Mouse (Mus musculus): ENCODE data around the gene Epsti1. TPM values are rescaled to one million over a fixed set of nuclear protein-coding genes. Genes with fewer than 3 reads are reported as not detected.
A peak's percentile ranks its signal among the peaks of the same experiment; 100 is the strongest.

Gene Epsti1
- polyA plus RNA-seq, 1 experiment from 2014 or later: 0.34 TPM

DNA sequence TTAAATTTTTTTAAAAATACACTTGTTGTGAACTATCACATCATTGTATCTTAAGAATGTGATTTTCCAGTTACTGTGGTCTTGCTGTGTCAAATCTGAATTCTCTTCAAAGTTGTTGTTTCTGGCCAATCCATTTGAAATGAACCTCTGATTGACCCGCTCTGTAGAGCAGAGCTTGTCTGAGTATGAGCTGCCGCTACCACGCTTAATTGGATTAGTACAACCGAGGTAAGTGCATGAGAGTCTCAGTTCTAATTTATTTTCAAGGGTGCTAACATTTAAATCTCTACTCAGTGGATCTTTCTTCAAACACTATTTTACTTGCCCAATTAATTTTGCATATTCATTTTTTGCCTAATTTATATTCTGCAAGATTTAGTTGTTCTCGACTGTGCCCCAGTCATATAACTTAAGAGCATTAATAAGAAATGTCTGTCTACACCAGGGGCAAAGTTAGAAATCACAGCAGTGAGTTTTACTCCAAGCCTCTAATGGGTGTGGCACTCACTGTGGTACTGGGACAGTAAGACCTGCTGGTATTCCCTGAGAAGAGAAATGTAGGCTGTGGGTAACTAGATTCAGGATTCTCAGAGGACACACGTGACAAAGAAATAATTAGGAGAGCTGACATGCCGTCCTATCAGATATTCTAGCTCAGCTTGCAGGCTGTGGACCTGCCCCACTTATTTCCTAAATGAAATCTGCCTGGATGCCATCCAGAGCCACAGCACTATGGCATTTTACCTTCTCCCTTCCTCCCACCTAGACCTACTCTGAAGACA, 111.7 kb downstream of the Epsti1 start:
- Histone ChIP-seq H3K27me3 (replicated peaks; ENCODE audit: control insufficient read depth, insufficient read depth, low read length) (no peaks in the 10 kb centered on the region; the same call in none of the 2 replicates), H3K4me3 (ENCODE audit: low read length) (no peak overlapping the region), H3K9ac (ENCODE audit: low read depth, low read length) (no peak overlapping the region), H3K27ac (ENCODE audit: low read depth, low read length) (no peak overlapping the region), H3K4me1 (ENCODE audit: control insufficient read depth, insufficient read depth, low read depth, low read length) (no peaks in the 10 kb centered on the region), H3K36me3 (ENCODE audit: control insufficient read depth, insufficient read depth, low read length) (no peaks in the 10 kb centered on the region), H3K9me3 (ENCODE audit: control insufficient read depth, low read length) (no peaks in the 10 kb centered on the region), H3K4me2 (ENCODE audit: low read length) (no peak overlapping the region)
- 56% methylated on average over 7 of the region's 7 CpGs for WGBS
- ATAC-seq: peak; percentile 20; the same call in 1 of the 2 replicates

- H3K27ac ChIP-seq (ENCODE audit: low read depth, low read length): no peak overlapping the region
- no peaks in the 10 kb centered on the region for H3K36me3 ChIP-seq (ENCODE audit: control insufficient read depth, insufficient read depth, low read length)
- 59% methylated on average over 4 of the region's 4 CpGs for WGBS
- no peaks in the 10 kb centered on the region for H3K4me1 ChIP-seq (ENCODE audit: control insufficient read depth, insufficient read depth, low read depth, low read length)
- H3K9me3 ChIP-seq (ENCODE audit: control insufficient read depth, low read length): no peaks in the 10 kb centered on the region
- no peak overlapping the region for H3K4me3 ChIP-seq (ENCODE audit: low read length)
- no peak for ATAC-seq
- H3K4me2 ChIP-seq (ENCODE audit: low read length): no peak overlapping the region
- no peak overlapping the region for H3K9ac ChIP-seq (ENCODE audit: low read depth, low read length)
- H3K27me3 ChIP-seq (replicated peaks; ENCODE audit: control insufficient read depth, insufficient read depth, low read length): no peaks in the 10 kb centered on the region; the same call in none of the 2 replicates
These were observed 112.4 kb downstream of the Epsti1 start for GRCm38 (mm10) chr14:78016398-78016797.

DNA sequence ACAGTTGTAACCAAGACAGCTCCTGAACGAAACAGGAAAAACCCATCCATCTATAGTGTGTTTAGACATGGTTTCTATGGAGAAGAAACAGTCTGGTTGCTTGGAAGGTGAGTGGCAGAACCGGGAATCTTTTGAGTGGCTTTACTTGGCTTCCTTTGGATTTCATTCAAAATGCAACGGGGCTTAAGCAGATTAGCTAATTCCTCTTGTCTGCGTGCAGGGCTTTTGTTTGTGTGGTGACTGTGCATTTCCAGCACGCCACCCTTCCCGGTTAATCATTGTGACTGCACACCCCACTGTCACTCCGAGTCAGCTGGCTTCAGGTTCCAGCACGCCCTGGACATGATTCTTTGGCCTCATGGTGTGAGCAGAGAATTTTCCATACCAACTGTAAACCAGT, 115.9 kb downstream of the Epsti1 start:
- no peak overlapping the region for H3K9ac ChIP-seq (ENCODE audit: low read depth, low read length)
- H3K27ac ChIP-seq (ENCODE audit: low read depth, low read length): no peak overlapping the region
- no peak overlapping the region for H3K4me2 ChIP-seq (ENCODE audit: low read length)
- no peaks in the 10 kb centered on the region for H3K4me1 ChIP-seq (ENCODE audit: control insufficient read depth, insufficient read depth, low read depth, low read length)
- no peaks in the 10 kb centered on the region for H3K9me3 ChIP-seq (ENCODE audit: control insufficient read depth, low read length)
- no peak for ATAC-seq
- no peak overlapping the region for H3K4me3 ChIP-seq (ENCODE audit: low read length)
- H3K36me3 ChIP-seq (ENCODE audit: control insufficient read depth, insufficient read depth, low read length): no peaks in the 10 kb centered on the region
- WGBS: 28% methylated on average over 8 of the region's 8 CpGs
- no peaks in the 10 kb centered on the region; the same call in none of the 2 replicates for H3K27me3 ChIP-seq (replicated peaks; ENCODE audit: control insufficient read depth, insufficient read depth, low read length)

DNA sequence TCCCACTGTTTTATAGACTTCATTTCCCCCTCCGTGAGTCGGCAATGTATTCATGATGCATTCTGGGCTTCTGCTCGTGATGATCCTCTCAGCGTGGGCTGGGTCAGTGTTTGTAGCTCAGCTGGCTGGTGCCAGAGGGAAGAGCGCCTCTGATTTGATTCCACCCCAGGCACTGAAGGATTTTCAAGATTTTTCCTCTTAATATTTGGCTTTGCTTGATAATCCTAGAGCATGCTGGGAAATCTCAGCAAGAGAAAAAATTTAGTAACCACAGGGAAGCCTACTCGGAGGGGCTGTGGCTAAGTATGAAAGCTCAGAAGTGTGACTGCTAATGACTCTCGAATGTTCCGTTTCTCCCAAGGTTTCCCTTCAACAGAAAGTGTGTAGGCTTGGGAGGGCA, 134.8 kb downstream of the Epsti1 start:
- peak; percentile 79 for ATAC-seq
- no peak overlapping the region for H3K27ac ChIP-seq (ENCODE audit: low read depth, low read length)

DNA sequence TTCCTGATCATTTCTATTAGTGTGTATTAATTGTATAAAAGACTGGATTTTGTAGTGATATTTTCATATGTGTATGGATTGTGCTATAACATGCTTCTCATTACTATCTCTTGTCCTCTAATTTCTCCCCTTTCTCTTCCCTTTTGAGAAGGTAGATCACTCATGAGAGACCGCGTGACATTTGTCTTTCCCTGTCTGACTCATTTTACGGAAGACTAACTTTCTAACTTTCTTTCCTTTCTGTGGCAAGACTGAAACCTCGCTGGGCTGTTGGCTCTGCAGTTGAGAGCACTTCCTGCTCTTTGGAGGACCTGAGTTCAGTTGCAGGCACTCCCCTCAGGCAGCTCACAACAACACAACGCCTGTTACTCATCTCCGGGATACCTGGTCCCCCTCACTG, 136.6 kb downstream of the Epsti1 start:
- H3K27ac ChIP-seq (ENCODE audit: low read depth, low read length): no peak overlapping the region
- H3K9me3 ChIP-seq (ENCODE audit: control insufficient read depth, low read length): no peaks in the 10 kb centered on the region
- H3K4me2 ChIP-seq (ENCODE audit: low read length): no peak overlapping the region
- no peaks in the 10 kb centered on the region for H3K36me3 ChIP-seq (ENCODE audit: control insufficient read depth, insufficient read depth, low read length)
- no peak overlapping the region for H3K4me3 ChIP-seq (ENCODE audit: low read length)
- no peak for ATAC-seq
- H3K9ac ChIP-seq (ENCODE audit: low read depth, low read length): no peak overlapping the region
- H3K27me3 ChIP-seq (replicated peaks; ENCODE audit: control insufficient read depth, insufficient read depth, low read length): no peaks in the 10 kb centered on the region
- 88% methylated on average over 6 of the region's 6 CpGs for WGBS
- no peaks in the 10 kb centered on the region for H3K4me1 ChIP-seq (ENCODE audit: control insufficient read depth, insufficient read depth, low read depth, low read length)

More for the DNA sequence above, 134.8 kb downstream of the Epsti1 start:
- Histone ChIP-seq H3K27me3 (replicated peaks; ENCODE audit: control insufficient read depth, insufficient read depth, low read length) (no peaks in the 10 kb centered on the region), H3K36me3 (ENCODE audit: control insufficient read depth, insufficient read depth, low read length) (no peaks in the 10 kb centered on the region), H3K4me3 (ENCODE audit: low read length) (no peak overlapping the region), H3K9ac (ENCODE audit: low read depth, low read length) (no peak overlapping the region), H3K4me2 (ENCODE audit: low read length) (peak overlapping the region; percentile 34; the same call in 1 of the 2 replicates), H3K4me1 (ENCODE audit: control insufficient read depth, insufficient read depth, low read depth, low read length) (no peaks in the 10 kb centered on the region), H3K9me3 (ENCODE audit: control insufficient read depth, low read length) (no peaks in the 10 kb centered on the region)
- WGBS: 50% methylated on average over 8 of the region's 8 CpGs

- H3K9me3 ChIP-seq (ENCODE audit: control insufficient read depth, low read length): no peaks in the 10 kb centered on the region
- no peaks in the 10 kb centered on the region for H3K4me1 ChIP-seq (ENCODE audit: control insufficient read depth, insufficient read depth, low read depth, low read length)
- H3K4me3 ChIP-seq (ENCODE audit: low read length): no peak overlapping the region
- H3K9ac ChIP-seq (ENCODE audit: low read depth, low read length): no peak overlapping the region
- H3K4me2 ChIP-seq (ENCODE audit: low read length): no peak overlapping the region
- 76% methylated on average over 11 of the region's 11 CpGs for WGBS
- no peaks in the 10 kb centered on the region for H3K27me3 ChIP-seq (replicated peaks; ENCODE audit: control insufficient read depth, insufficient read depth, low read length)
- ATAC-seq: no peak
- H3K36me3 ChIP-seq (ENCODE audit: control insufficient read depth, insufficient read depth, low read length): no peaks in the 10 kb centered on the region
- no peak overlapping the region for H3K27ac ChIP-seq (ENCODE audit: low read depth, low read length)
These were observed 138.0 kb downstream of the Epsti1 start for GRCm38 (mm10) chr14:78041886-78042526.

GRCm38 (mm10) chr14:78043079-78043478, 139.0 kb downstream of the Epsti1 start:
- no peaks in the 10 kb centered on the region for H3K9me3 ChIP-seq (ENCODE audit: control insufficient read depth, low read length)
- no peaks in the 10 kb centered on the region for H3K27me3 ChIP-seq (replicated peaks; ENCODE audit: control insufficient read depth, insufficient read depth, low read length)
- H3K4me1 ChIP-seq (ENCODE audit: control insufficient read depth, insufficient read depth, low read depth, low read length): no peaks in the 10 kb centered on the region
- no peak overlapping the region for H3K9ac ChIP-seq (ENCODE audit: low read depth, low read length)
- no peak overlapping the region for H3K4me2 ChIP-seq (ENCODE audit: low read length)
- H3K36me3 ChIP-seq (ENCODE audit: control insufficient read depth, insufficient read depth, low read length): no peaks in the 10 kb centered on the region
- no peak overlapping the region for H3K4me3 ChIP-seq (ENCODE audit: low read length)
- ATAC-seq: no peak
- no peak overlapping the region for H3K27ac ChIP-seq (ENCODE audit: low read depth, low read length)
- WGBS: 19% methylated on average over 2 of the region's 2 CpGs

GRCm38 (mm10) chr14:78048258-78048657, 144.2 kb downstream of the Epsti1 start:
- H3K27ac ChIP-seq (ENCODE audit: low read depth, low read length): no peak overlapping the region
- no peaks in the 10 kb centered on the region for H3K36me3 ChIP-seq (ENCODE audit: control insufficient read depth, insufficient read depth, low read length)
- no peaks in the 10 kb centered on the region for H3K9me3 ChIP-seq (ENCODE audit: control insufficient read depth, low read length)
- no peak overlapping the region for H3K4me2 ChIP-seq (ENCODE audit: low read length)
- no peak overlapping the region for H3K9ac ChIP-seq (ENCODE audit: low read depth, low read length)
- no peak overlapping the region for H3K4me3 ChIP-seq (ENCODE audit: low read length)
- no peak for ATAC-seq
- no peaks in the 10 kb centered on the region for H3K4me1 ChIP-seq (ENCODE audit: control insufficient read depth, insufficient read depth, low read depth, low read length)
- no peaks in the 10 kb centered on the region for H3K27me3 ChIP-seq (replicated peaks; ENCODE audit: control insufficient read depth, insufficient read depth, low read length)
- 82% methylated on average over 3 of the region's 3 CpGs for whole genome bisulfite sequencing

- no peak overlapping the region for H3K27ac ChIP-seq (ENCODE audit: low read depth, low read length)
- 91% methylated on average over 4 of the region's 4 CpGs for WGBS
These were observed 144.6 kb downstream of the Epsti1 start for GRCm38 (mm10) chr14:78048674-78049073.

More at GRCm38 (mm10) chr14:78048674-78049073, 144.6 kb downstream of the Epsti1 start:
- Histone ChIP-seq H3K4me3 (ENCODE audit: low read length) (no peak overlapping the region), H3K9ac (ENCODE audit: low read depth, low read length) (no peak overlapping the region), H3K4me1 (ENCODE audit: control insufficient read depth, insufficient read depth, low read depth, low read length) (no peaks in the 10 kb centered on the region), H3K4me2 (ENCODE audit: low read length) (no peak overlapping the region), H3K36me3 (ENCODE audit: control insufficient read depth, insufficient read depth, low read length) (no peaks in the 10 kb centered on the region), H3K9me3 (ENCODE audit: control insufficient read depth, low read length) (no peaks in the 10 kb centered on the region), H3K27me3 (replicated peaks; ENCODE audit: control insufficient read depth, insufficient read depth, low read length) (no peaks in the 10 kb centered on the region)
- no peak for ATAC-seq

All from hindbrain, embryonic 16.5 days (tissue).